Mouse (Mus musculus): ENCODE results near the gene Sf3a2.

GRCm38 (mm10) chr10:80826151-80827062 is 28.4 kb downstream of the Sf3a2 start, which contains the start of gene Oaz1:
- TF ChIP-seq GATA1 (IDR thresholded peaks at IDR 0.05; ENCODE audit: low read length) (no peak), TAL1 (IDR thresholded peaks at IDR 0.05; ENCODE audit: low read length) (no peak)
